Mouse (Mus musculus): ENCODE results near the gene Gm11034. TPM values are rescaled to one million over a fixed set of nuclear protein-coding genes. Genes with fewer than 3 reads are reported as not detected.

Gene Gm11034
- total and polyA plus RNA-seq, 2 experiments from 2014 or later, result not detected

- Histone ChIP-seq H3K27me3 (ENCODE audit: insufficient read depth, low read length) (no peaks in the 10 kb centered on the region), H3K4me2 (ENCODE audit: low read depth, low read length, poor library complexity, severe bottlenecking) (no peak overlapping the region), H3K27ac (ENCODE audit: low read depth, low read length) (no peak overlapping the region), H3K4me3 (ENCODE audit: low read depth, low read length) (no peak overlapping the region), H3K4me1 (ENCODE audit: insufficient read depth, low read length) (no peaks in the 10 kb centered on the region), H3K36me3 (ENCODE audit: insufficient read depth, low read length) (no peaks in the 10 kb centered on the region), H3K9me3 (ENCODE audit: low read length) (no peaks in the 10 kb centered on the region), H3K9ac (replicated peaks; ENCODE audit: low read length, poor library complexity, severe bottlenecking) (no peak overlapping the region)
- ATAC-seq (ENCODE audit: low FRiP score), result no peak
- no peak for DNase-seq (ENCODE audit: low spot score)
- WGBS, result 87% methylated on average over 2 of the region's 2 CpGs
- TF ChIP-seq CTCF (IDR thresholded peaks at IDR 0.05), result no peak
These were observed 25.6 kb downstream of the Gm11034 start for GRCm38 (mm10) chr8:72187793-72188331.

GRCm38 (mm10) chr8:72183554-72184202 is 29.8 kb downstream of the Gm11034 start:
- no peak for ATAC-seq (ENCODE audit: low FRiP score)
- WGBS, result 79% methylated on average over 2 of the region's 2 CpGs
- Histone ChIP-seq H3K4me1 (ENCODE audit: insufficient read depth, low read length) (no peaks in the 10 kb centered on the region), H3K4me3 (ENCODE audit: low read depth, low read length) (no peak overlapping the region), H3K9me3 (ENCODE audit: low read length) (no peaks in the 10 kb centered on the region), H3K27ac (ENCODE audit: low read depth, low read length) (no peak overlapping the region), H3K9ac (replicated peaks; ENCODE audit: low read length, poor library complexity, severe bottlenecking) (no peak overlapping the region), H3K36me3 (ENCODE audit: insufficient read depth, low read length) (peaks cover 19% of the 10 kb centered on the region), H3K27me3 (ENCODE audit: insufficient read depth, low read length) (no peaks in the 10 kb centered on the region), H3K4me2 (ENCODE audit: low read depth, low read length, poor library complexity, severe bottlenecking) (no peak overlapping the region)
- TF ChIP-seq CTCF (IDR thresholded peaks at IDR 0.05), result no peak
- peak; percentile 53 for DNase-seq (ENCODE audit: low spot score)

GRCm38 (mm10) chr8:72177346-72177925 is 36.0 kb downstream of the Gm11034 start:
- no peak overlapping the region for H3K9ac ChIP-seq (replicated peaks; ENCODE audit: low read length, poor library complexity, severe bottlenecking)
- TF ChIP-seq CTCF (IDR thresholded peaks at IDR 0.05), result peak; percentile 80
- 58% methylated on average over 5 of the region's 5 CpGs for WGBS
- H3K4me3 ChIP-seq (ENCODE audit: low read depth, low read length), result no peak overlapping the region
- H3K27ac ChIP-seq (ENCODE audit: low read depth, low read length), result no peak overlapping the region
- DNase-seq (ENCODE audit: low spot score), result peak; percentile 74
- H3K27me3 ChIP-seq (ENCODE audit: insufficient read depth, low read length), result no peaks in the 10 kb centered on the region
- no peaks in the 10 kb centered on the region for H3K9me3 ChIP-seq (ENCODE audit: low read length)
- ATAC-seq (ENCODE audit: low FRiP score), result peak; percentile 45
- no peak overlapping the region for H3K4me2 ChIP-seq (ENCODE audit: low read depth, low read length, poor library complexity, severe bottlenecking)
- H3K36me3 ChIP-seq (ENCODE audit: insufficient read depth, low read length), result peaks cover 63% of the 10 kb centered on the region
- no peaks in the 10 kb centered on the region for H3K4me1 ChIP-seq (ENCODE audit: insufficient read depth, low read length)

- Histone ChIP-seq H3K9me3 (ENCODE audit: low read length) (no peaks in the 10 kb centered on the region), H3K4me2 (ENCODE audit: low read depth, low read length, poor library complexity, severe bottlenecking) (no peak overlapping the region), H3K27me3 (ENCODE audit: insufficient read depth, low read length) (no peaks in the 10 kb centered on the region), H3K36me3 (ENCODE audit: insufficient read depth, low read length) (peaks cover 66% of the 10 kb centered on the region), H3K4me1 (ENCODE audit: insufficient read depth, low read length) (no peaks in the 10 kb centered on the region), H3K27ac (ENCODE audit: low read depth, low read length) (no peak overlapping the region), H3K9ac (replicated peaks; ENCODE audit: low read length, poor library complexity, severe bottlenecking) (no peak overlapping the region), H3K4me3 (ENCODE audit: low read depth, low read length) (no peak overlapping the region)
- DNase-seq (ENCODE audit: low spot score) (no peak), ATAC-seq (ENCODE audit: low FRiP score) (no peak)
- WGBS, result 94% methylated on average over 3 of the region's 3 CpGs
- TF ChIP-seq CTCF (IDR thresholded peaks at IDR 0.05), result no peak
These were observed 43.7 kb downstream of the Gm11034 start for GRCm38 (mm10) chr8:72169681-72170249.

- ATAC-seq (ENCODE audit: low FRiP score) (no peak), DNase-seq (ENCODE audit: low spot score) (no peak)
- Histone ChIP-seq H3K9me3 (ENCODE audit: low read length) (no peaks in the 10 kb centered on the region), H3K27me3 (ENCODE audit: insufficient read depth, low read length) (no peaks in the 10 kb centered on the region), H3K4me2 (ENCODE audit: low read depth, low read length, poor library complexity, severe bottlenecking) (no peak overlapping the region), H3K4me3 (ENCODE audit: low read depth, low read length) (no peak overlapping the region), H3K4me1 (ENCODE audit: insufficient read depth, low read length) (no peaks in the 10 kb centered on the region), H3K36me3 (ENCODE audit: insufficient read depth, low read length) (peaks cover 61% of the 10 kb centered on the region), H3K9ac (replicated peaks; ENCODE audit: low read length, poor library complexity, severe bottlenecking) (no peak overlapping the region), H3K27ac (ENCODE audit: low read depth, low read length) (no peak overlapping the region)
- TF ChIP-seq CTCF (IDR thresholded peaks at IDR 0.05), result no peak
- WGBS, result 95% methylated on average over 3 of the region's 3 CpGs
These were observed 44.3 kb downstream of the Gm11034 start for GRCm38 (mm10) chr8:72169098-72169668.

Other genes with a start within 250 kb of the Gm11034 start
- 0.19 TPM in 1 of 2 replicates, not detected in the other for gene Cyp4f18, start 204.0 kb downstream of the Gm11034 start, total RNA-seq (2014; rRNA removed)
- 0.44 and 0.49 TPM in 2 replicates for gene Cyp4f18, start 204.0 kb downstream of the Gm11034 start, polyA plus RNA-seq (2015; fragmentation: Nextera tagmentation; extraction: Ambion mirVana)
- gene Olfr372, start 172.4 kb downstream of the Gm11034 start, total RNA-seq (2014; rRNA removed), result not detected in 2 replicates
- gene Olfr372, start 172.4 kb downstream of the Gm11034 start, polyA plus RNA-seq (2015; fragmentation: Nextera tagmentation; extraction: Ambion mirVana), result not detected in 2 replicates
- not detected in 2 replicates for gene Olfr373, start 130.5 kb downstream of the Gm11034 start, total RNA-seq (2014; rRNA removed)
- gene Olfr373, start 130.5 kb downstream of the Gm11034 start, polyA plus RNA-seq (2015; fragmentation: Nextera tagmentation; extraction: Ambion mirVana), result not detected in 2 replicates
- not detected in 2 replicates for gene Olfr374, start 106.6 kb downstream of the Gm11034 start, total RNA-seq (2014; rRNA removed)
- not detected in 2 replicates for gene Olfr374, start 106.6 kb downstream of the Gm11034 start, polyA plus RNA-seq (2015; fragmentation: Nextera tagmentation; extraction: Ambion mirVana)
- 82.1 and 108 TPM in 2 replicates for gene Tpm4, start 78.7 kb downstream of the Gm11034 start, total RNA-seq (2014; rRNA removed)
- 87.5 and 91.5 TPM in 2 replicates for gene Tpm4, start 78.7 kb downstream of the Gm11034 start, polyA plus RNA-seq (2015; fragmentation: Nextera tagmentation; extraction: Ambion mirVana)
- 32.9 and 43.0 TPM in 2 replicates for gene Rab8a, start 52.4 kb downstream of the Gm11034 start, total RNA-seq (2014; rRNA removed)
- gene Rab8a, start 52.4 kb downstream of the Gm11034 start, polyA plus RNA-seq (2015; fragmentation: Nextera tagmentation; extraction: Ambion mirVana), result 66.7 and 66.9 TPM in 2 replicates
- 0.24 and 0.55 TPM in 2 replicates for gene Hsh2d, start 24.0 kb downstream of the Gm11034 start, total RNA-seq (2014; rRNA removed)
- not detected in 2 replicates for gene Hsh2d, start 24.0 kb downstream of the Gm11034 start, polyA plus RNA-seq (2015; fragmentation: Nextera tagmentation; extraction: Ambion mirVana)
- not detected in 2 replicates for gene Cib3, start 799 bp downstream of the Gm11034 start, total RNA-seq (2014; rRNA removed)
- gene Cib3, start 799 bp downstream of the Gm11034 start, polyA plus RNA-seq (2015; fragmentation: Nextera tagmentation; extraction: Ambion mirVana), result not detected in 2 replicates
- gene Fam32a, start 6.1 kb upstream of the Gm11034 start, total RNA-seq (2014; rRNA removed), result 113 and 116 TPM in 2 replicates
- 91.6 and 92.5 TPM in 2 replicates for gene Fam32a, start 6.1 kb upstream of the Gm11034 start, polyA plus RNA-seq (2015; fragmentation: Nextera tagmentation; extraction: Ambion mirVana)
- gene Ap1m1, start 26.4 kb upstream of the Gm11034 start, total RNA-seq (2014; rRNA removed), result 81.8 and 97.2 TPM in 2 replicates
- gene Ap1m1, start 26.4 kb upstream of the Gm11034 start, polyA plus RNA-seq (2015; fragmentation: Nextera tagmentation; extraction: Ambion mirVana), result 252 and 260 TPM in 2 replicates
- 2.4 and 3.9 TPM in 2 replicates for gene Gm10282, start 91.6 kb upstream of the Gm11034 start, total RNA-seq (2014; rRNA removed)
- 9.0 and 10.2 TPM in 2 replicates for gene Gm10282, start 91.6 kb upstream of the Gm11034 start, polyA plus RNA-seq (2015; fragmentation: Nextera tagmentation; extraction: Ambion mirVana)
- 5.3 and 7.8 TPM in 2 replicates for gene Klf2, start 105.4 kb upstream of the Gm11034 start, total RNA-seq (2014; rRNA removed)
- 9.8 and 10.5 TPM in 2 replicates for gene Klf2, start 105.4 kb upstream of the Gm11034 start, polyA plus RNA-seq (2015; fragmentation: Nextera tagmentation; extraction: Ambion mirVana)
- gene Eps15l1, start 207.8 kb upstream of the Gm11034 start, total RNA-seq (2014; rRNA removed), result 65.7 and 66.4 TPM in 2 replicates
- gene Eps15l1, start 207.8 kb upstream of the Gm11034 start, polyA plus RNA-seq (2015; fragmentation: Nextera tagmentation; extraction: Ambion mirVana), result 51.3 and 51.9 TPM in 2 replicates
- gene Calr3, start 230.2 kb upstream of the Gm11034 start, total RNA-seq (2014; rRNA removed), result 0.28 and 0.77 TPM in 2 replicates
- 1.0 and 1.2 TPM in 2 replicates for gene Calr3, start 230.2 kb upstream of the Gm11034 start, polyA plus RNA-seq (2015; fragmentation: Nextera tagmentation; extraction: Ambion mirVana)
- 8.7 and 8.9 TPM in 2 replicates for gene 1700030K09Rik, start 230.2 kb upstream of the Gm11034 start, total RNA-seq (2014; rRNA removed)
- 14.7 TPM in 2 replicates for gene 1700030K09Rik, start 230.2 kb upstream of the Gm11034 start, polyA plus RNA-seq (2015; fragmentation: Nextera tagmentation; extraction: Ambion mirVana)

All from midbrain, postnatal 0 days (tissue).